Mouse (Mus musculus): ENCODE data around the gene 0610040J01Rik. TPM values are rescaled to one million over a fixed set of nuclear protein-coding genes. Genes with fewer than 3 reads are reported as not detected.
"Not testable (repeated sequence)": the region's sequence is repeated elsewhere in the genome, so short reads cannot be mapped to it uniquely, and the experiment has no call there.

0610040J01Rik gene
- polyA plus RNA-seq, 1 experiment from 2014 or later = 21.5 TPM

GRCm38 (mm10) chr5:63886709-63887108 is 74.5 kb downstream of the 0610040J01Rik start:
- TF ChIP-seq EP300 (IDR thresholded peaks at IDR 0.05) = no peak
- TF ChIP-seq CTCF (IDR thresholded peaks at IDR 0.05) = peak; percentile 79

DNA sequence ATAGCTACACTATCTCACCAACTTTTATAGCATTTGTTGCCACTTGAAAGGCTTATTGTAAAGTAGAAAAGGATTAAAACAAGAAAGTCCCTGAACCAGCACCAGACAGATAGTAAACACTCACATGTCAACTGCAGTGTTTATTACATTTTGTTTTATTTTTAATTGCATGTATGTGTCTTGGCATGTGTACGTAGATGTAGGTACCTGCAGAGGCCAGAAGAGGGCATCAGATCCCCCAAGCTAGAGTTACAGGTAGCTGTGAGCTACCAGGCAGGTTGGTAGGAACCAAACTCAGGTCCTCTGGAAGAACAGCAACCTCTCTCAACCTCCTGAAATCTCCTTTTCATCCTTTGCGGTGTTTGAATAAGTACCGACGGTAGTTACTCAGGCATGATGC is 74.9 kb downstream of the 0610040J01Rik start:
- H3K9ac ChIP-seq (replicated peaks; ENCODE audit: low read depth) = no peak overlapping the region
- no peak overlapping the region for H3K27ac ChIP-seq (ENCODE audit: low read length)
- H3K36me3 ChIP-seq (ENCODE audit: insufficient read depth, low read length) = no peaks in the 10 kb centered on the region
- TF ChIP-seq EP300 (IDR thresholded peaks at IDR 0.05) = no peak
- no peak for TF ChIP-seq CTCF (IDR thresholded peaks at IDR 0.05)
- no peaks in the 10 kb centered on the region for H3K9me3 ChIP-seq (ENCODE audit: low read length)
- H3K4me2 ChIP-seq (replicated peaks; ENCODE audit: low read depth, low read length) = no peak overlapping the region
- 95% methylated on average over 4 of the region's 4 CpGs for WGBS
- no peaks in the 10 kb centered on the region for H3K4me1 ChIP-seq (ENCODE audit: insufficient read depth, low read depth, low read length)
- no peak for ATAC-seq
- DNase-seq (ENCODE audit: low spot score) = peak; percentile 17
- H3K27me3 ChIP-seq (replicated peaks; ENCODE audit: insufficient read depth, low read length) = no peaks in the 10 kb centered on the region
- no peak overlapping the region for H3K4me3 ChIP-seq (ENCODE audit: low read depth, low read length)

More at GRCm38 (mm10) chr5:63886709-63887108, 74.5 kb downstream of the 0610040J01Rik start:
- H3K27ac ChIP-seq (ENCODE audit: low read length) = no peak overlapping the region
- no peaks in the 10 kb centered on the region for H3K4me1 ChIP-seq (ENCODE audit: insufficient read depth, low read depth, low read length)
- no peaks in the 10 kb centered on the region for H3K9me3 ChIP-seq (ENCODE audit: low read length)
- H3K36me3 ChIP-seq (ENCODE audit: insufficient read depth, low read length) = no peaks in the 10 kb centered on the region
- 29% methylated on average over 6 of the region's 6 CpGs for WGBS
- no peak overlapping the region for H3K9ac ChIP-seq (replicated peaks; ENCODE audit: low read depth)
- H3K4me3 ChIP-seq (ENCODE audit: low read depth, low read length) = no peak overlapping the region
- ATAC-seq = no peak
- no peak overlapping the region for H3K4me2 ChIP-seq (replicated peaks; ENCODE audit: low read depth, low read length)
- peak; percentile 81 for DNase-seq (ENCODE audit: low spot score)
- no peaks in the 10 kb centered on the region for H3K27me3 ChIP-seq (replicated peaks; ENCODE audit: insufficient read depth, low read length)

DNA sequence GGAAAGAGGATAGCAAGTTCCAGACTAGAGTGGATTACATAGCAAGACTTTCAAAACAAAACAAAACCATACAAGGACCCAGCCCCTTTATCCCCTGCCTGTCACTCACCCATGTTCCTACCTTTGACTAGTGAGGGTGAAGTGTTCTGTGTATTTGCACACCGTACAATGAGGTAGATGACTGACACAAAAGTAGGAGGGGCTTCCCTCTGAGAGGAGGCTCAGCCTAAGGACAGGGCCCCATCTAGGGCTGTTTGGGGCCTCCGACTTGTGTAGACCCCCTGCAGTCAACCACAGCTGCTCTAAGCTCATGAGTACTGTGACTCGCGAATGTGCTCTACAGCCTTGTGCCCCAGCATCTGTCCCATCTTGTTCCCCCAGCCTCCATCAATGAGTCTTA is 79.1 kb downstream of the 0610040J01Rik start:
- Histone ChIP-seq H3K4me3 (ENCODE audit: low read depth, low read length) (no peak overlapping the region), H3K9ac (replicated peaks; ENCODE audit: low read depth) (no peak overlapping the region), H3K27ac (ENCODE audit: low read length) (no peak overlapping the region), H3K9me3 (ENCODE audit: low read length) (no peaks in the 10 kb centered on the region), H3K4me1 (ENCODE audit: insufficient read depth, low read depth, low read length) (no peaks in the 10 kb centered on the region), H3K36me3 (ENCODE audit: insufficient read depth, low read length) (no peaks in the 10 kb centered on the region), H3K4me2 (replicated peaks; ENCODE audit: low read depth, low read length) (no peak overlapping the region), H3K27me3 (replicated peaks; ENCODE audit: insufficient read depth, low read length) (no peaks in the 10 kb centered on the region)
- peak; percentile 57 for ATAC-seq
- WGBS = 50% methylated on average over 4 of the region's 4 CpGs
- TF ChIP-seq CTCF (IDR thresholded peaks at IDR 0.05) (no peak), EP300 (IDR thresholded peaks at IDR 0.05) (no peak)
- DNase-seq (ENCODE audit: low spot score) = peak; percentile 16

- Histone ChIP-seq H3K4me2 (replicated peaks; ENCODE audit: low read depth, low read length) (no peak overlapping the region), H3K9me3 (ENCODE audit: low read length) (no peaks in the 10 kb centered on the region), H3K4me1 (ENCODE audit: insufficient read depth, low read depth, low read length) (no peaks in the 10 kb centered on the region), H3K27ac (ENCODE audit: low read length) (no peak overlapping the region), H3K36me3 (ENCODE audit: insufficient read depth, low read length) (no peaks in the 10 kb centered on the region), H3K27me3 (replicated peaks; ENCODE audit: insufficient read depth, low read length) (no peaks in the 10 kb centered on the region), H3K9ac (replicated peaks; ENCODE audit: low read depth) (no peak overlapping the region), H3K4me3 (ENCODE audit: low read depth, low read length) (no peak overlapping the region)
- 64% methylated on average over 6 of the region's 6 CpGs for WGBS
- ATAC-seq (peak; percentile 26), DNase-seq (ENCODE audit: low spot score) (peak; percentile 15)
- no peak for TF ChIP-seq CTCF (IDR thresholded peaks at IDR 0.05)
- TF ChIP-seq EP300 (IDR thresholded peaks at IDR 0.05) = no peak
Measured at GRCm38 (mm10) chr5:63891912-63892311, 79.7 kb downstream of the 0610040J01Rik start.

DNA sequence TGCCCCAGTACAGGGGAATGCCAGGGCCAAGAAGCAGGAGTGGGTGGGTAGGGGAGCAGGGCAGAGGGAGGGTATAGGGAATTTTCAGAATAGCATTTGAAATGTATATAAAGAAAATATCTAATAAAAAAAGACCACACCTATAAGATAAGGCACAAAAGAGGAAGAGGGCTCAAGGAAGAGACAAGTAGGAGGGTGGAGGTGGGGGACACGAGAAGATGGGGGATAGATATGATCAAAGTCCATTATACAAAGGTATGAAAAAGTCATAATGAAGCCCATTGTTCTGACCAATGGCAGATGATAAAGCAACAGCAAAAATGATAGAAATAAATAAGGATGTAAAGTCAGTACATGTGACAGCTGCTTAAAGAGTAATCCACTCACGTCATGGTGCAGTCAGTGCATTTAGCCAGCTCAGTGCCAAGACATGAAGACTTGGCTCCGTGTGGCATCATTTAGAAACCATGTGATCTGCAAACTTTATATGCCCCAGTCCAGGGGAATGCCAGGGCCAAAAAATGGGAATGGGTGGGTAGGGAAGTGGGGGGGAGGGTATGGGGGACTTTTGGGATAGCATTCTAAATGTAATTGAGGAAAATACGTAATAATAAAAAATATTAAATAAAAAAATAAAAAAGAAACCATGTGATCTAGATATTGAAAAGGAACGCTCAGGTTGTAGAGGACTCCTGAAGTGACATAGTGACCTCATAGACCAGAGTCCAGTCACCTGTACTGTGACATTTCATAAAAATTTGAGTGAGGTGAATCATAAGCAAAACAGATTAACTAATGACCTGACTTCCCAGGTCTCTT is 85.0 kb downstream of the 0610040J01Rik start:
- H3K9ac ChIP-seq (replicated peaks; ENCODE audit: low read depth); H3K4me3 ChIP-seq (ENCODE audit: low read depth, low read length); H3K9me3 ChIP-seq (ENCODE audit: low read length); H3K4me1 ChIP-seq (ENCODE audit: insufficient read depth, low read depth, low read length); DNase-seq (ENCODE audit: low spot score); H3K36me3 ChIP-seq (ENCODE audit: insufficient read depth, low read length); ATAC-seq; H3K4me2 ChIP-seq (replicated peaks; ENCODE audit: low read depth, low read length); H3K27me3 ChIP-seq (replicated peaks; ENCODE audit: insufficient read depth, low read length); H3K27ac ChIP-seq (ENCODE audit: low read length): not testable (repeated sequence)
- WGBS = 82% methylated on average over 5 of the region's 5 CpGs

DNA sequence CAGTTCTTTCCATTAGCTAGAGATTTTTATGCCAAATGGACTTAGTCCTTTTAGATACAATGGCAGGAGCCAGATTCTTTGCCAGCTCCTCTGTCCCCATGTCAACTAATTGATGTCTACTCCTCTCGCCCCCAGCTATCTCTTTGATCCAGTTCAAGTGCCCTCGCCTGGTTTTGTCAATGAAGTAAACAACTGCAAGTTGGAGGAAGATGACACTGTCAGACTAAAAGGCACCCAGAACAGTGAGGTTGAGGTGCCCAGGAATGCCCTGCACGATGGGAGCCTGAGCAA is 85.6 kb downstream of the 0610040J01Rik start:
- Histone ChIP-seq H3K4me1 (ENCODE audit: insufficient read depth, low read depth, low read length) (no peaks in the 10 kb centered on the region), H3K9me3 (ENCODE audit: low read length) (no peaks in the 10 kb centered on the region), H3K36me3 (ENCODE audit: insufficient read depth, low read length) (no peaks in the 10 kb centered on the region), H3K4me3 (ENCODE audit: low read depth, low read length) (no peak overlapping the region), H3K4me2 (replicated peaks; ENCODE audit: low read depth, low read length) (no peak overlapping the region), H3K27me3 (replicated peaks; ENCODE audit: insufficient read depth, low read length) (no peaks in the 10 kb centered on the region), H3K27ac (ENCODE audit: low read length) (no peak overlapping the region), H3K9ac (replicated peaks; ENCODE audit: low read depth) (no peak overlapping the region)
- DNase-seq (ENCODE audit: low spot score) = no peak
- TF ChIP-seq CTCF (IDR thresholded peaks at IDR 0.05) (no peak), EP300 (IDR thresholded peaks at IDR 0.05) (no peak)
- no peak for ATAC-seq
- WGBS = 71% methylated on average over 3 of the region's 3 CpGs

All from lung, postnatal 0 days (tissue).